Mouse (Mus musculus) G1E (cell line): ENCODE results near the gene Dgka.

ENCODE experiments used
- CTCF ChIP-seq: IDR thresholded peaks from 2 replicates; pipeline ENCODE4 v1.5.1; 2012; ENCODE audit warnings: low read depth, low read length, inconsistent platforms, mixed read lengths
- GATA1 ChIP-seq: IDR thresholded peaks from 2 replicates; pipeline ENCODE4 v1.6.1; 2012; ENCODE audit warnings: borderline replicate concordance, low read length, inconsistent platforms, mixed read lengths
- GATA2 ChIP-seq: IDR thresholded peaks from 2 replicates; pipeline ENCODE4 v1.6.1; 2012; ENCODE audit warnings: low read depth, low read length, inconsistent platforms, borderline replicate concordance
- TAL1 ChIP-seq: conservative IDR thresholded peaks from 2 replicates; pipeline ENCODE4 v1.6.1; 2012; ENCODE audit warnings: low read depth, low read length, inconsistent platforms, mixed read lengths

- TF ChIP-seq CTCF (no peak), TAL1 (no peak), GATA2 (no peak), GATA1 (no peak)
Measured at GRCm38 (mm10) chr10:128780200-128780599, 35.5 kb upstream of the Dgka start.
